Mouse (Mus musculus): ENCODE measurements at regions not wholly inside any gene's neighbourhood (a gene's known extent, or its start where the extent isn't known, plus 50 kb on each side); places are given as distances from the start of the nearest gene placed in this dataset.

DNA sequence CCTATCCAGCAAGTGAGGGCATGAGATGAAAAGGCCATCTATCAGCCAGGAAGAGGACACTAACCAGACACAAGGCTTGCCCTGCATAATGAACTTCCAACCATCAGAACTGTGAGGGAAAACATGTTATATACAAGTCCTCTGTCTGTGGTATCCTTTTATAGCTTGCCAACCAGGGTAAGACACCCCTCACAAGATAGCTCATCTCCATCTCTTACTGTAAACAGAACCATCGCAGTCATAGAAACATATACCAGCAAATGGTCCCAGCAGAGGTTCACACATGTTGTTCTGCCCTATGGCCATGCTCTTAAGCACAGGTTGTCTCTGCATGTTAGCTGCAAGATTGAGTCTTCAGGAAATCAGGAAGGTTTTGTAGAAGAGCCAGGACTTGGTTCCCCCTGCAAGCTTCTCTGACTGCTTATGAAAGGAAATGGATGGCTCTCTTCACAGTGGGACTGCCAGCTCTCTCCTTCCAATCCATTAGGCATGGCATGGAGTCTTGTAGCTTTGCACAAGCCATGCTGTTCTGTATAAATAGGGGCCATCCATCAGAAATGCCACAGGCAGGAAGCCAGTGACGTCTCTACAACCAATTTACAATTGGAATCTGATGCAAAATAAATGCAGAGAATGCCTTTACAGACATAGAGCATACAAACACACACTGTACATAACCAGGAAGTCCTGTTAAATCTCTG is 1514.0 kb upstream of the Lrrc6 start:
- DNase-seq (ENCODE audit: low read depth in 1 of 2, low spot score in 2 of 2) = no peak

DNA sequence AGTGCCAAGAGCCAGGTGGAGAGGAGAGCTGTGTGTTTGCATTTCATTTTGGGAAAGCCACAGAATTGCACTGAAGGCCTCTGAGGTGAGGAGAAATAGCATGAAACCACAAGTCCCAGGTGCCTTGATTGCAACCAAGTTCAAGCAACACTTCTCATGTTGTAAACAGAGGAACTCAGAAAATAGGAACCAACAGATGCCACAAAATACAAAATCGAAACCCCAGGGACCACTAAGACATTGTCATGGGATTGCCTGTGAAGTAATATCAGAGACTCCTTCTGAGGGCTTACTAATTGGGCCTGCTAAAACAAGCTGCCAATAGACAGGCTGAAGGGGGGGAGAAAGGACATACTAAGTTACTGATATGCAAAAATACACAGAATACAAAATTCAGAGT is 1510.5 kb upstream of the Lrrc6 start:
- no peak for DNase-seq (ENCODE audit: low read depth in 1 of 2, low spot score in 2 of 2)

DNA sequence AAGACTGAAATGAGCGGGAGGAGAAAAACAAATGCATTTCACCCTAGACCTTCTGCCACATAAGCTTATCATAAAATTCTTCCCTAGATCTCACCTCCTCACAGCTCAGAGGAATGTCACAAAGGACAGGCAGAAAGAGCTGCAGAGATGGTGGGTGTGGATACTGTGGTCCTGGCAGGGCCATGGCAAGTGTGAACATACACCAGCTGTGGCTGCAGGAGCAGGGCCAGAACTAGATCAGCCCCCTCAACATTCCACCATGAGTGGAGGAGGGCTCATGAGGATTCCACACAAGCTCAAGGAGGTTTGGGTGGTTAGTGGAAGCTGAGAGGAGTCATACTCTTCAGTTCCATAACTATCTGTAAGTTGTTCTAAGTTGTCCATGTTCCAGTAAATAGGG is 1509.5 kb upstream of the Lrrc6 start:
- DNase-seq (ENCODE audit: low read depth in 1 of 2, low spot score in 2 of 2) = no peak

DNA sequence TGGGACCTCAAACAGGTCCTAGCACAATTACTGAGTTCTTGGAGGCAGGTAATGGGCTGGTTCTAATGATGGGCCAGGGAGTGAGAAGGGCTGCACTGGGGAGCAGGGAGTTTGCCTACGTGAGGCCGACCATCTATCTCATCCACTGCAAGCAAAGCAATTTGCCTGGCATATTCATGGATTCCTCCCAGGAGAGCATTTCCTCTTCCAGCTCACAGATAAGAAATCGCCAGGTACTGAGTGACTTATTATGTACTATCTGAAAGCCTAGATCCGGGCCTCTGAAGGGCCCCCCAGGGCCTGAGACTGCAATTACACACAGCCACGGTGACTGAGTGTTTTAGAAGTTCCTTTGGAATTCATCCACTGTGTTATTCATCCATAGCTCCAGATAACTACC is 1504.1 kb upstream of the Lrrc6 start:
- DNase-seq (ENCODE audit: low read depth in 1 of 2, low spot score in 2 of 2) = no peak

DNA sequence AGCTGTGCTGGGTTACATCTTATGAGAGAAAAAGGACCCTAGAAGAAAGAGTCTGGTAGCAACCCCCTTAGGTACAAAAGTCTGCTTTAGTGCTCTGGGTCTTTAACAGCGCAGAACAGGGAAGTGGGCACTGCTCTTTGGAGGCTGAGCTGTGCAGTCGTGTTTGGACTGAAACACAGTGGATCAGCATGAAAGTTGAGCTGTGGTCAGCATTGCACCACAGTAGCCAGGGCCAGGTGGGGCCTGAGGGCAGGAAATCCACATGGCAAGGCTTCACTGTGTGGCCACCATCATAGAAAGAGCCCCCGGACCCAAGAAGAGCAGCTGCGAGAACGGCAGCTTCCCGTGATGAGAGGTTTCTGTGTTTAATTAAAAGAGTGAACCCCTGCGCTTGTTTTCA is 1495.8 kb upstream of the Lrrc6 start:
- no peak for DNase-seq (ENCODE audit: low read depth in 1 of 2, low spot score in 2 of 2)

DNA sequence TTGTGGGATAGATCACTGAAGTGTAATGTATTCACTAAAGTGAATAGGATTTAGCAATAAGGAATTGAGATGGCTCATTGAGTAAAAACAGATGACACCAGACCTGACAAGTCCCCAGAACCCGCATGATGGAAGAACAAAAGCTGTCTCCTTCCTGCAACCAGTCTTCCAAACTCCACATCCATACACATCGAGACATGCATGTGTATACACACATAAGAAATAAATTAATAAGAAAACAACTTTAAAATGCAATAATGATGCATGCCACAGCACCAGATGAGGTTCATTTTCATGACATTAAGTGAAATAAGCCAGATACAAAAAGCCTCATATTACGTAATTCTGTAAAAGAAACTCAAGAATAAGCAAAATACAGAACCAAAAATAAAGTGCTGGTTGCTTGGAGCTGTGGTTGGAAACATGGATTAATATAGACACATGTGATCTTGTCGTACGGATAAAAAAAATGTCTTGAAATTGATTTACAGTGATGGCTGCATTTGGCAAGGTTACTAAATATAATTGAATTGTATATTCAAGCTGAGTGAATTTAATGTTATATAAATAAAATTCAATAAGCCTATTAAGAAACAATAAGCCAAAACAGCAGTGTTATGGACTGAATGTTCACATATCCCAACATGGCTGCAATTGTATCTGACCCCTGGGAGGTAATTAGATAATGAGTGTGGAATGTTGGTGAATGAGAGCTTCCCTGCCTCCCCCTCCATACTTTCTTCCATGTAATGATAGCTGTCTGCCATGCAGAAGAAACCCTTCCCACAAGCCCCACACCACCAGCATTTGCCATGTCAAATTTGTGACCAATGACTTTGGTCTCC is 1488.9 kb upstream of the Lrrc6 start:
- no peak for DNase-seq (ENCODE audit: low read depth in 1 of 2, low spot score in 2 of 2)

DNA sequence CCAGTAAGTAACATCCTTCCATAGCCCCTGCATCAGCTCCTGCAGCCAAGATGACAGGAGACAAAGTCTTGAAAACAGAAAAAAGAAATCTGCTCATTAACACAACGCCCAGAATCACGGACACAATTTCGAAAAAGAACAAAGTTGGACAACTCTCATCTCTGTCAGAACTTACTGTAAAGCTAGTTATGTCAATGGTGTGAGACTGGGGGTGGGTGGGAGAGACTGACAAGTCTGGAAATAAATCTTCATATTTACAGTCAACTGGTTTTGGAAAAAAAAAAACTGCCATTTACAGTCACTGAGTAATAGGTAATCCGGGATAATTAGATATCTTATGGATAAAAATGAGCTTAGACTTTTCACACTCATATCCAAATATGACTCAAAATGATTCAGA is 1487.2 kb upstream of the Lrrc6 start:
- DNase-seq (ENCODE audit: low read depth in 1 of 2, low spot score in 2 of 2) = no peak

DNA sequence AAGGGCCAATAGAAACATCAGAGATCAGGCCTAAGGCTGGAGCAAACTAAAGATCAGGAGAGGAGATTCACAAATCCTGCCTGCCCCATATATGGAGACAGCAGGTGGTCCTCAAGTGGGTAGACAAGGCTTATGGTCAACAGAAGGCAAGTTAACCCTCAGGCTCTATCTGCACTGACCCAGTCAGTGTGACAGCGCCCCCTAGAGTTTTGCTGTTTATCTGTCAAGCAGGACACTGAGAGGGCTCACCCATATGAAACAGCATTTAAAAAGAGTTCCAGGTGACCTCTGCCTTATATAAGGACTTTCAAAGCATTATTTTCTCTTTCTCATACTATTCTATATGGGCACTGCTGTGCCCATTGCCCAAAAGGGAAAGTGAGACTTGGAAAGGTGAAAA is 1482.5 kb upstream of the Lrrc6 start:
- DNase-seq (ENCODE audit: low read depth in 1 of 2, low spot score in 2 of 2) = no peak

DNA sequence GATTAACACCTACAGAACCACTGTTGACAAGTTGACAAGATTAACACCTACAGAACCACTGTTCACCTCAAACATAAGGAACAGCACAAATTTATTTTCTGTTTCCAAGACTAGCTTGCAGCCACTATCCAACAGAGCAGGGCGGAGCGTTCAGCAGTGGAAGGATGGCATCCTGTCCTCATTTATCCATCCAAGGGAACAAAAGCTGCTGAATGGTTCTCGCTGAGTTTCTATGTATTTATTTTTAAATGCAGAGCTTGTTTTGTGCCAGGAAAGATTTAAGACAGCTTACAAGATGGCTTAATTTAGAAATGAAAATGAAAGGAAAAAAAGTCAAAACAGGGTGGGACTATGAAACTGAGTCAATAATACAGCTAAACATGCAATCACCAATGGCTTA is 1481.2 kb upstream of the Lrrc6 start:
- no peak for DNase-seq (ENCODE audit: low read depth in 1 of 2, low spot score in 2 of 2)

DNA sequence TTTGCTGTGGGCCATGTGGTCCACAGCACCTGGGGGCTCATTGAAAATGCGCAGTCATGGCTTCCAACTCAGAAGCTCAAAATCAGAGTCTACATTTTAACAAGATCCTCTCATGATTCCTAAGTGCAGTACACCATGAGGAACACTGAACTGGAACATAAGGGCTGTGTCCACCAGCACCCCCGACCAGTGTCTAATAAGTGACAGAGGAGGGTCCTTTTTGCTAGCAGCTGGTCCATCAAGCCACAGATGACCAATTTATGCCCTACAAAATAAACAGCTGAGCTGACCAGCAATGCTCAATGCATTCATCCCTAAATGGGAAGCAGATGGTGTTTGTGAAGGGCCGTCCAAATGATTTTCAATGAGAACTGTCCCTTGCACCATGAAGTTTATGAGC is 1478.7 kb upstream of the Lrrc6 start:
- no peak for DNase-seq (ENCODE audit: low read depth in 1 of 2, low spot score in 2 of 2)

DNA sequence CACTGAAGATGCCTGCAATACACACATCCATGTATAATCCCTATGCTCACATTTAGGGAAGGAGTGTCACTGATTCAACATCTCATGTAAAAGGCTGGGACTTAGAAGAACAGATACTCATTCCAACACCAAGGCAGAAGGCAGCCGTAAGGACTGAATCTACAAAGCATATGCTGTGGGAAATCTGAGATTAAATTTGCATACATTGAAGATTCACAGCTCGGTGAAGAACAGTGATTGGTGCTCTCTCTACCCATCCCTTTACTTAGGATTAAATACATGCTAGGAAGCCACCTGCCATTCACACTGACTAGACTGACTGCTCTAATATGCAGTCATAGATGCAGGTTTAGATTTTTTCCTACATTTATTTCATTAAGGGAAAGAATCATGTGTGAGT is 1476.5 kb upstream of the Lrrc6 start:
- no peak for DNase-seq (ENCODE audit: low read depth in 1 of 2, low spot score in 2 of 2)

DNA sequence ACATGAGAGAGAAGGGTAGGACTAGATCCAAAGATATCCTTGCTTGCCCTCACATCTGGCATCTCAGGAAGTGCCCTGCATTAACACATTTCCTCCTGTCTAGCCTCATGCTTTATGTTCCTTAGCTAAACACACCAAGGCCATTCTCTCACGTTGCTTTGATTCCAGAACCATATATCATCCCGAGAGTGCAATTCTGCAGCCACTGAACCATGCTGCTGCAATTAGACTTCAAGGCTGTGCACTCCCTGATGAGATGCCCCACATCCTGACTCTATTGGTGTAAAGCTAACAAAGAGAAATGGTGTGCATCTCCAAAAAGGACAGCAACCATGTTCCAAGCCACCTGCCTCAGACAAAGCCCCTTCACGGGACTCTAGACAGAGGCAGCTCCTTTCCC is 1471.3 kb upstream of the Lrrc6 start:
- DNase-seq (ENCODE audit: low read depth in 1 of 2, low spot score in 2 of 2) = no peak

DNA sequence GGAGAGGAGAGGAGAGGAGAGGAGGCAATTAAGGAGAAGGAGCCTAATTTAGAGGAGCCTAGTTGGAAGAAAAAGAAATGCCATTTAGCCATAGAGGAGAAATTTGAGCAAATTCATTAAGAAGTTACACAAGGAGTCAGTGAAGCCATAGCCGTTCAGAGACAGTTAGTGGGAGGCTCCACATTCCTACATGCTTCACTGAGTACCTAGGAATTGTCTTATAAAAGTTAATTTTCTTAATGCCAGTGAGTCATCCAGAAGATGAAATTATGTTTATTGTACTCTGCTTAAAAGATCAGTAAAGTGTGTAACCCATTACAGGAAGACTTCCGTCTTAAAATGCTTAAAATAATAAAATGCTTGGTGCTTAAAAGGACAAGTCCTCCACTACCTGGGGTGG is 1453.5 kb upstream of the Lrrc6 start:
- no peak for DNase-seq (ENCODE audit: low read depth in 1 of 2, low spot score in 2 of 2)

DNA sequence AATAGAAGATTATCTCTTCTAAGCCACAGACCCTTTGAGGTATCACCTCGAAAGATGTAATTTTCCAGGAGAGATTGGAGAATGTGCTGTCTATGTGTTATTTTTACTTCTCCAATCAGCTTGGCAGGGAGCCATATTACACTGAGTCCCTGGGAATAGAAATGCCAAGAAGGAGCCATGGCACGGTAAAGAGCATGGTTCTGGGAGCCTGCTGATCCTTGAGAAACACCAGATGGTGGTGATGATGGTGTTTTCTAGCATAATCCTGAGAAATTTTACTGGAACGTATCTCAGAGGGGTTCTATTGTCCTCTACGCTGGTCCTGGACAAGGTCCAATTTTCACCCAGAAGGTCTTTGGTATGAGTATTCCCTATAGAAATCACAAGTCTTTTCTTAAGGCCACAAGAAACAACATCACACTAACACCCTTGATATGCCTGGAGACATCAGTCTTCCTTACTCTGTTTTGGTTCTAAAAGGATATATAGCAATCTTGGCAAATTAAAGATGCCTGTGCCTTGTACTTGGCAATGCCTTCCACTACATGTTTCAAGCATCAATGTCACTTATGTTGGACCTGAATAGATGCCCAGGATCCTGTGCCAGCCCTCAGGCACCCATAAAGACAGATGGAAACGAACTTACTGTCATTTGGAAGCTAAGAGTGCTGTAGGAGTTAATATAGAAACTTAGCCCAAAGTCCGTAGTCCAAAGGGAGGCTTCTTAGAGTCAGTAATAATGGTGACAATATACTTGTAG is 1449.8 kb upstream of the Lrrc6 start:
- DNase-seq (ENCODE audit: low read depth in 1 of 2, low spot score in 2 of 2) = no peak

DNA sequence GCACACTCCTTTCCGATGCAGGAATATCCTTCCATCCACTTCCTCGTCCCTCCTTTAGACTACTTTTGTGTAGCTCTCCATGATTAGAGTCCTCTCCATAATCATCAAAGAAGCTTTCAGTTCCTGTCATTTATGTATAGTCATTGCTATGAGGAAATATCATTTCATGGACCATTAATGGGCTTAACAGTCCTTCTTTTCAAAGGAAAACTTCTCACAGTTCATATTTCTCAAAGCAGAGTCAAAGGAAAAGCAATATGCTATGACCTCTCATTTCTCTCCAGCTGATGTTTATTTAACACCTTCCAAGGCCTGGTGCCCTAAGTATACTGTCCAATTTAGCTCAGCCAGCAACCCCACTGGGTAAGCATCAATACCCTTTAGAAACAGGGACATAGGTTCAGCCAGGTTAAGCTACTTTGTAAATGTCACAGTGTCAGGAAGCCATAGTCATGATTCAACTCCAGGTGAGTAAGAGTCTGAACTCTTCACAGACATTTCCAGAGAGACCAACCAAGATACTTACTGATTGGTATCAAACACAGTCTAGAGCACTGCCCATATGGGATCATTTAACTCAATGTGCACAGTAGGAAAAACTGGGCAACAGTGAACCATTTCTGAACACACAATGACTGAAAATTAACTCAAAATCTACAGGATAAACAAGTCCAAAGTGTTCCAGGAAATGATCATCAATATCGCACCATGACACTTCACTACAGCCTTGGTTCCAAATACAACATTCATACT is 1443.8 kb upstream of the Lrrc6 start:
- DNase-seq (ENCODE audit: low read depth in 1 of 2, low spot score in 2 of 2) = no peak

DNA sequence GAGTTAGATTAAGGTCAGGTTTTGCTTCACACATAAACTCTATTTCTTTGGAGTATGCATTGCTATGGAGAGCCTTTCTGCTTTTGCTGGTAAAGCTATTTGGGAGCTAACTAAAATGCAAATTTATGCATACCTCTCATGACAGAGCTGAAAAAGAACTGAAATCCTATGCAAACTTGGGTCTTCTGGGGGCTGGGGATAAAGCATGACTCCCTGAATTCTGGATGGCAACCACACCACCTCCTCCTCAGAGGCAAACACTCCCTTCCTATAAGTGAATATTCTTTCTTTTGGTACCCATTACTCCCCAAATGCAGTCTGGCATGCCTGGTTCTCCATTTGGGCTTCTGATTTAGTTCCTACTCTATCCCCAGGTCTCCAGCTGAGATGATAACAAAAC is 1442.3 kb upstream of the Lrrc6 start:
- DNase-seq (ENCODE audit: low read depth in 1 of 2, low spot score in 2 of 2) = no peak

DNA sequence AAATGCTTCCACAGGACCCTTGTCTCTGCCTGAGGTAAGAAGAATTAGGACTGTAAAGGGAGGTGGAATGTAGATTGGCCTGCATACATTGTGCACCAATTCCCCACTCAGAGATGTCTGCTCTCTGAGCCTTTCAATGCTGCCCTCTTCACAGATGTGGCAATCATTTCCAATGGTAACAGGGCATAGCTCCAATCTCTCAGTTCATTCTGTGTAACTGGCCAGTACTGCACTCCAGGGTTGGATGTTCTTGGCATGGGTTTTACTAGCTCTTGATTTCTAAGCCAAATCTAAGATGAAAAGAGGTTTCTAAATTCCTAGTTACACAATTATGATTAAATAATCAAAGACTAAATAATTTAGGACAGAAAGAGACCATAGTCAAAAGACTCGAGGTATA is 1439.8 kb upstream of the Lrrc6 start:
- no peak for DNase-seq (ENCODE audit: low read depth in 1 of 2, low spot score in 2 of 2)

DNA sequence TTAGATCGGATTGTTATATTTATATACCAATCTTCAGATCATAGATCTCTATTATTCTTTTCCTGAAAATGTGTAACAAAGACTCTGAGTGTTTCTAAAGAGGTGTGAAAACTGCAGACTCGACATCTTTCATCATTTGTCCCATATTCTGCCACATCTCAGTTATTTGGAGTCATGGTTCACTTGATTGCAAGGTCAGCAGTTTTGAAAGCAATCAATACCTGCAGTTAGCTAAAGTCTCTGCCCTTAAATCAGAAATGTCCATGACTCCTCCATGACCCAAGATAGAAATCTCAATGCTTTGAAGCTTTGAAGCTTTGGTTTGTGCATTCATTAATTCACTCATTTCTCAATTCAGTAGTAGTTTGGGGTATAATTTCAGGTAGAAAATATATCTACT is 1424.2 kb upstream of the Lrrc6 start:
- DNase-seq (ENCODE audit: low read depth in 1 of 2, low spot score in 2 of 2) = no peak

DNA sequence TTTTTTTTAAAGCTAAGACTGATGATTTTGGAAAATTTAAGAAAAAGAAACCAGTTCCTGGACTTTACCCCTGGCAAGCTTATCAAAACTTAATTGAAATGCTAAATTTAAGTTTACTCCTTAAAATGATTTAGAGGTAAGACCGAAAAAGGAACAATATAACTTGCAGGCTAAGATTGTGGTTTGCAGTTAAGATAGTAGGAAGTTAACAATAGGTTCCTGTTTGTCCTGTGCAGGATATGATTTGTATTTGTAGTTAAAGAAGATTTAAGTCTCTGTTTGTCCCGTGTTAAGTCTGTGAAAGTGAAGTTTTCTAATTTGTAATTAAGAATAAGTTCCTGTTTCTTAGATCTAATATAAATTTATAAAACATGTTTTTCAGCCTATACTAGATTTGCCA is 1406.3 kb upstream of the Lrrc6 start:
- DNase-seq (ENCODE audit: low read depth in 1 of 2, low spot score in 2 of 2) = no peak

DNA sequence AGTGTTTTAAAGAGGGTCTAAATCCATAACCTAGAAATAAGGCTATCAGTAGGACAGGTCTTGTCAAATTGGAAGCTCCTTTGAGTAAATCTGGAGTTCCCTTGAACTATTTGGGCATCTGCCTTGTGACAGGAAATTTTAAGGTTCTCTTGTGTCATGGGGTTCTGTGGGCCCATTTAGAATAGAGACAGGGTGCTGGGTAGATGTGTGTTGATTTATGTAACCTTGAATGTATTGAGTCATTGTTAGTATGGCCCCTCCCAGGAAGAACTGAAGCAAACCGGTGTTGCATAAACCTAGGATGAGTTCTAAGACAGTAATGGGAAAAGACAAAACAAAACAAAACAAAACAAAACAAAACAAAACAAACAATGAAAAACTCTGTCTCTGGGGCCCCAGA is 1404.6 kb upstream of the Lrrc6 start:
- no peak for DNase-seq (ENCODE audit: low read depth in 1 of 2, low spot score in 2 of 2)

DNA sequence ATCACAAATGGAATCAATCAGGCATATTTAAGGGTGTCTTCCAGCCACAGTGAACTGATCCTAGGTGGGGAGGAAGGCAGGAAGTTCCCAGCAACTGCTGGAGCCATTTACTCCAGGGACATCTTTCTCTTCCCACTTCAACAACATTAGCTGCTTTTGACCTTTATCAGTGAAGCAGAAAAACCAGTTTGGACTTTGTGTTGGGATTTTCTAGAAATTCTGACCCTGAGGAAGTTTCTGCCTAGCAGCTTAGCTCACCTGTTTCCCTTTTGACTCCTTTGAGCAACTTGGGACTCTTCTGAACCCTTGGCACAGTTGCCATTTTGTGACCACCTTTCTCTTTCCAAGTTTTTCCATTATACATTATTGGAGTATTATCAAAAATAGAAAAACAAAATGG is 1403.9 kb upstream of the Lrrc6 start:
- no peak for DNase-seq (ENCODE audit: low read depth in 1 of 2, low spot score in 2 of 2)
